Mouse (Mus musculus): ENCODE results near the gene Ugp2.
A peak's percentile ranks its signal among the peaks of the same experiment; 100 is the strongest.

- peak; percentile 23; the same call in 1 of the 2 replicates for TF ChIP-seq CTCF (IDR thresholded peaks at IDR 0.05; ENCODE audit: borderline replicate concordance, insufficient read depth, low read depth, low read length)
- no peak for TF ChIP-seq POLR2A (IDR thresholded peaks at IDR 0.05; ENCODE audit: borderline replicate concordance, insufficient read depth, low read length)
Measured at GRCm38 (mm10) chr11:21326770-21327169, 44.2 kb downstream of the Ugp2 start.
